Mouse (Mus musculus) myocyte (in vitro differentiated cells): ENCODE measurements around the gene Ldhd. TPM values are rescaled to one million over a fixed set of nuclear protein-coding genes. Genes with fewer than 3 reads are reported as not detected.

ENCODE experiments used
- H3K27me3 ChIP-seq: one replicate; pipeline ENCODE4 v1.6.1; 2011; ENCODE audit not compliant: control insufficient read depth, insufficient read depth, insufficient read length
- H3K36me3 ChIP-seq: one replicate; pipeline ENCODE4 v1.6.1; 2011; ENCODE audit not compliant: control insufficient read depth, insufficient read depth
- H3K4me2 ChIP-seq: one replicate; pipeline ENCODE4 v1.6.1; 2011; ENCODE audit warnings: low read depth, control low read depth
- H3K4me3 ChIP-seq: one replicate; pipeline ENCODE4 v1.5.1; 2011; ENCODE audit warnings: mild to moderate bottlenecking, control low read depth, moderate library complexity
- H3K79me2 ChIP-seq: one replicate; pipeline ENCODE4 v1.6.1; 2011; ENCODE audit not compliant: control insufficient read depth, insufficient read depth
- H3ac ChIP-seq: one replicate; pipeline ENCODE4 v1.6.1; 2011; ENCODE audit not compliant: control insufficient read depth, insufficient read length
- CEBPB ChIP-seq: IDR thresholded peaks from 2 replicates; pipeline ENCODE4 v1.6.1; 2011; ENCODE audit warnings: mild to moderate bottlenecking, moderate library complexity; ENCODE audit not compliant: poor library complexity, insufficient read depth, severe bottlenecking
- E2F4 ChIP-seq: IDR thresholded peaks from one replicate; pipeline ENCODE4 v1.6.1; 2011; ENCODE audit warnings: mild to moderate bottlenecking, control low read depth, moderate library complexity; ENCODE audit not compliant: insufficient read depth
- MAX ChIP-seq: IDR thresholded peaks from one replicate; pipeline ENCODE4 v1.6.1; 2011; ENCODE audit warnings: low read depth, mild to moderate bottlenecking, control low read depth
- MYOD1 ChIP-seq, 3 experiments: IDR thresholded peaks; one replicate each; pipeline ENCODE4 v1.6.1; 2011; ENCODE audit warnings: control low read depth in 2 of 3, low read depth in 2 of 3, mild to moderate bottlenecking in 2 of 3, moderate library complexity in 1 of 3; ENCODE audit not compliant: insufficient read length in 2 of 3, control insufficient read depth in 1 of 3
- MYOG ChIP-seq, 3 experiments: IDR thresholded peaks; one replicate each; pipeline ENCODE4 v1.6.1; 2011; ENCODE audit warnings: control low read depth in 2 of 3, low read depth in 2 of 3, mild to moderate bottlenecking in 2 of 3; ENCODE audit not compliant: insufficient read length in 2 of 3, control insufficient read depth in 1 of 3, insufficient read depth in 1 of 3
- POLR2A ChIP-seq: IDR thresholded peaks from one replicate; pipeline ENCODE4 v1.6.1; 2011; ENCODE audit warnings: low read depth, mild to moderate bottlenecking, control low read depth, moderate library complexity; ENCODE audit not compliant: insufficient read length
- POLR2AphosphoS2 ChIP-seq: IDR thresholded peaks from one replicate; pipeline ENCODE4 v1.6.1; 2011; ENCODE audit warnings: low read depth, control low read depth; ENCODE audit not compliant: insufficient read length
- REST ChIP-seq: IDR thresholded peaks from one replicate; pipeline ENCODE4 v1.6.1; 2011; ENCODE audit warnings: mild to moderate bottlenecking, control low read depth, moderate library complexity; ENCODE audit not compliant: insufficient read depth, insufficient read length
- SRF ChIP-seq: IDR thresholded peaks from one replicate; pipeline ENCODE4 v1.6.1; 2011; ENCODE audit warnings: low read depth; ENCODE audit not compliant: control insufficient read depth, insufficient read length
- TCF12 ChIP-seq: IDR thresholded peaks from one replicate; pipeline ENCODE4 v1.6.1; 2011; ENCODE audit warnings: mild to moderate bottlenecking, control low read depth; ENCODE audit not compliant: poor library complexity, insufficient read depth, severe bottlenecking
- TCF3 ChIP-seq: IDR thresholded peaks from one replicate; pipeline ENCODE4 v1.6.1; 2011; ENCODE audit warnings: low read depth, control low read depth; ENCODE audit not compliant: insufficient read length
- USF1 ChIP-seq: IDR thresholded peaks from one replicate; pipeline ENCODE4 v1.6.1; 2011; ENCODE audit warnings: low read depth, mild to moderate bottlenecking, control low read depth, moderate library complexity
- polyA plus RNA-seq: library from polyadenylated mRNA; unstranded; fragments of >200 nt; fragmentation: generic; extraction: Trizol; gene quantifications from one replicate; pipeline ENCODE4 v1.2.1, GENCODE M21; 2012; ENCODE audit warnings: missing spikeins

Gene Ldhd
- polyA plus RNA-seq, 1 experiment, result 0.16 TPM

- Histone ChIP-seq H3K4me2 (no peak overlapping the region), H3ac (no peak overlapping the region), H3K36me3 (no peaks in the 10 kb centered on the region), H3K79me2 (peaks cover 45% of the 10 kb centered on the region), H3K27me3 (no peaks in the 10 kb centered on the region), H3K4me3 (no peak overlapping the region)
- no peak for TF ChIP-seq MYOD1 (IDR thresholded peaks at IDR 0.05; ENCODE audit: control insufficient read depth in 1 of 3, insufficient read length in 2 of 3, low read depth in 2 of 3)
- TF ChIP-seq USF1, result no peak
- TF ChIP-seq TCF12, result no peak
- TF ChIP-seq CEBPB, result no peak
Observed at GRCm38 (mm10) chr8:111577880-111578533, 52.2 kb downstream of the Ldhd start.

- TF ChIP-seq REST (no peak), CEBPB (no peak), TCF12 (no peak), USF1 (no peak), POLR2AphosphoS2 (no peak), TCF3 (no peak), SRF (no peak), POLR2A (no peak), MYOG (IDR thresholded peaks at IDR 0.05; ENCODE audit: control insufficient read depth in 1 of 3, insufficient read depth in 1 of 3, insufficient read length in 2 of 3, low read depth in 2 of 3) (no peak), MAX (no peak), MYOD1 (IDR thresholded peaks at IDR 0.05; ENCODE audit: control insufficient read depth in 1 of 3, insufficient read length in 2 of 3, low read depth in 2 of 3) (no peak), E2F4 (no peak)
- H3K4me2 ChIP-seq, result no peak overlapping the region
- peaks cover 48% of the 10 kb centered on the region for H3K79me2 ChIP-seq
- H3ac ChIP-seq, result no peak overlapping the region
- no peak overlapping the region for H3K4me3 ChIP-seq
- no peaks in the 10 kb centered on the region for H3K27me3 ChIP-seq
- H3K36me3 ChIP-seq, result no peaks in the 10 kb centered on the region
Observed at GRCm38 (mm10) chr8:111576501-111576900, 53.7 kb downstream of the Ldhd start.

GRCm38 (mm10) chr8:111575492-111575891, 54.7 kb downstream of the Ldhd start:
- H3K4me2 ChIP-seq, result no peak overlapping the region
- H3K27me3 ChIP-seq, result no peaks in the 10 kb centered on the region
- H3K4me3 ChIP-seq, result no peak overlapping the region
- peaks cover 57% of the 10 kb centered on the region for H3K79me2 ChIP-seq
- peak in 2 of 3 experiments; percentile 48 to 74 for TF ChIP-seq MYOD1 (IDR thresholded peaks at IDR 0.05; ENCODE audit: control insufficient read depth in 1 of 3, insufficient read length in 2 of 3, low read depth in 2 of 3)
- no peak for TF ChIP-seq MAX
- H3ac ChIP-seq, result no peak overlapping the region
- no peaks in the 10 kb centered on the region for H3K36me3 ChIP-seq

DNA sequence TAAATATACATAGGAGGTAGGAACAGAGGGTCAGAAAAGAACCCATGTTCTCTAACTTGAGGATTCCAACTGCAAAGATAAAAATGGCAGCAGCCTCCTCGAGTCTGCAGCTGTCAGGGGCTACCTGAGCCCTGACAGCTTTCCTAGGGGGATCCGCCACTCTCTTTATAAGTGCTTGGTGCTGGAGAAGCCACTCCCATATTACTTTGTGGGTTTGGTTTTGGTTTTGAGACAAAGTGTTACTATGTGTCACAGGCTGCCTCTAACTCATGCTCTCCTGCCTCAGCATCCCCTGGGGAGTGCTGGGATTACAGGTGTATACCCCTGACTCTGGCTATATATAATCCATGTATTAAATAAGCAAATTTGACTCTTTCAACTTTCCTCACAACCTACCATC, 56.2 kb downstream of the Ldhd start:
- H3K27me3 ChIP-seq, result no peaks in the 10 kb centered on the region
- H3K4me3 ChIP-seq, result no peak overlapping the region
- H3ac ChIP-seq, result no peak overlapping the region
- no peak overlapping the region for H3K4me2 ChIP-seq
- no peaks in the 10 kb centered on the region for H3K36me3 ChIP-seq
- TF ChIP-seq MYOD1 (IDR thresholded peaks at IDR 0.05; ENCODE audit: control insufficient read depth in 1 of 3, insufficient read length in 2 of 3, low read depth in 2 of 3) (peak in 1 of 3 experiments; percentile 13), TCF12 (no peak)
- peaks cover 72% of the 10 kb centered on the region for H3K79me2 ChIP-seq

Other genes with a start within 250 kb of the Ldhd start
- 0.54 TPM for gene Fa2h, start 236.6 kb downstream of the Ldhd start, polyA plus RNA-seq
- gene Wdr59, start 108.3 kb downstream of the Ldhd start, polyA plus RNA-seq, result 10.2 TPM
- 39.2 TPM for gene Znrf1, start 94.3 kb downstream of the Ldhd start, polyA plus RNA-seq
- gene Zfp1, start 13.0 kb upstream of the Ldhd start, polyA plus RNA-seq, result 5.3 TPM
- gene Ctrb1, start 60.6 kb upstream of the Ldhd start, polyA plus RNA-seq, result 85.4 TPM
- 81.9 TPM for gene Bcar1, start 113.4 kb upstream of the Ldhd start, polyA plus RNA-seq
- gene Cfdp1, start 223.9 kb upstream of the Ldhd start, polyA plus RNA-seq, result 44.9 TPM
- gene Tmem170, start 246.4 kb upstream of the Ldhd start, polyA plus RNA-seq, result 0.92 TPM